Mouse (Mus musculus) frontal cortex, postnatal 10 days (tissue): ENCODE results near the gene Ddias.
"Not testable (repeated sequence)": the region's sequence is repeated elsewhere in the genome, so short reads cannot be mapped to it uniquely, and the experiment has no call there.

Experiments used
- DNase-seq, 2 experiments: peaks; one replicate each; pipeline ENCODE4 v3.0.0; 2022; ENCODE audit warnings: low spot score in 2 of 2, mixed read lengths in 1 of 2

Ddias gene

GRCm38 (mm10) chr7:92874116-92874675, at the start of gene Ddias, which contains the start of gene Prcp:
Gene Ddias, minus strand, starts transcription at chr7:92874247.
Gene Prcp, plus strand, starts transcription at chr7:92874470.
- DNase-seq: peak; percentile 80 to 91

DNA sequence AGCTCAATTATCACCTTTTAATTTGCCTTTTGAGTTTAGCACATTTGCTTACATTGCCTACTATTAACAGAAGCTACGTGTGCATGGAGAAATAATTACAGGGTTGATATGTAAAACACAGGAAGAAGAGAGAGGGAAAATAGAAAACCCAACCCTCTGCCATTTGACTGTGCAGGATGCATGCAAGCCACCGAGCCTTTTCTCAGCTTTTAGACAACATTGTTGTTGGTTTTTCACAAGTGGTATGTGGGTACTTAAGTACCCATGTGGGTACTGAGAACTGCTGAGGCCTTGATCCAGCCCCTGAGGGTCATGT, 46.8 kb upstream of the Ddias start:
- DNase-seq: no peak

DNA sequence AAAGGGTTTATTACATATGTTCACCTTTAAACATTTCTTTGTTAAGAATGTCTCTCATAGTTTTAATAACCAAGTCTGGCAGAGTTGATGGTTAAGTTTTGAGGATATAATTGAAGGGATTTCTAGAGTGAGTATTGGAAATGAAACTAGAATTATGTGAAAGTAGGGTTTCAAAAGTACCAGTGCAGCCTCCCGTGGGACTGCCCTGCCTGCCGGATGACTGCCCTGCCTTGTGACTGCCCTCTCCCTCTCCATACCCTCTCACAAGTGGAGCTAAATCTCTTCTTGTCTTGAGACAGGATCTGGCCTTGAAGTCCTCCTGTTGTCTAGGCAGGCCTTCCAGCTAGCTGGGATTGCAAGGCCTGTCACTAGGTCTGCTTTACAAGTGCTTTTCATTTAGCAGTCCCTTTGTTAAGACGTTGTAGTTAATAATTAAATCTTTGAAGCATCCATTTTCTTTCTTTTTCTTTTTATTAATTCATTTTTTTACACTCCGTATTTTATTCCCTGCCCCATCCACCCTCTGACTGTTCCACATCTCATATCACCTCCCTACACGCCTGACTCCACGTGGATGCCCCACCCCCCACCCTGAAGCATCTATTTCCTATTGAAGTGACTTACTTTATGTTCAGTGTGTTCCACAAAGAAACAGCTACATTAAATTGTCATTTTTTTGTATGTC, 46.3 kb upstream of the Ddias start:
- DNase-seq: no peak

DNA sequence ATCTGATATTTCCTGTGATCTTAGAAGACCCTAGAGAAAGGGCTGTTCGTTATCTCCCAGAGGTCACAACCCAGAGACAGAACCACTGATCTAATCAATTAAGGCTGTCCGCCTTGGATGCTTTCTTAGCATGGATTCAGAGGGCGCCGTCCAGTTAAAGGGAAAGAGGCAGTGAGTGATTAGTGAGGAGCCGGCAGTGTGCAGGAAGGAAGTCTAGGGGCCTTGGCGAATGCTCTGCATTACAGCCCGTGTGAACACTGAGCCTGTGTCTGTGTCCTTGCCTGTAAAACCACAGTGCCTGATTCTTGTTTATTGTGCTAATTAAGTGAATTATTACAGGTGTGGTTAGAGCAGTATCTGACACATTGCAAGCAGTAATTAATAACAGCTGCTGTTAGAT, 30.2 kb upstream of the Ddias start:
- DNase-seq: not testable (repeated sequence)

GRCm38 (mm10) chr7:92903360-92904038, 29.5 kb upstream of the Ddias start:
- DNase-seq: peak in 1 of 2 experiments; percentile 27

- peak in 1 of 2 experiments; percentile 18 for DNase-seq
Measured at GRCm38 (mm10) chr7:92897021-92897420, 23.0 kb upstream of the Ddias start.

DNA sequence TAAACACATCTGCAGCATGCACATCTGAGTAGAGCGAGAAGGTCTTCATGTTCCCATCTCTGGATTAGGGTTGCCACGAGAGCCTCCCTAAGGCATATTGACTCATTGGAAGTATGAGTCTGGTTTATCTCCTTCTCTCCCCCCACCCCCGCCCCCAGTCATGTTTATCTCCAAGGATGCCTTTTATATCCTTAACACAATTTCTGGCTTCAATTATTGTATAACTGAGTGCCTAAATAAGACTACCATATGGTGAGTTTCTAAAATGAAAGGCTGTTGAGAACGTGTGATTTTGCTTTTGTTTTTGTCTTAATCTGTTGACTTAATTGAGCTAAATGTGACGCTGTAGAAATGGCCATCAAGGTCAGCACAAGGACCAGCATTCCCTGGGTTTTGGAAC, 22.0 kb upstream of the Ddias start:
- no peak for DNase-seq

DNA sequence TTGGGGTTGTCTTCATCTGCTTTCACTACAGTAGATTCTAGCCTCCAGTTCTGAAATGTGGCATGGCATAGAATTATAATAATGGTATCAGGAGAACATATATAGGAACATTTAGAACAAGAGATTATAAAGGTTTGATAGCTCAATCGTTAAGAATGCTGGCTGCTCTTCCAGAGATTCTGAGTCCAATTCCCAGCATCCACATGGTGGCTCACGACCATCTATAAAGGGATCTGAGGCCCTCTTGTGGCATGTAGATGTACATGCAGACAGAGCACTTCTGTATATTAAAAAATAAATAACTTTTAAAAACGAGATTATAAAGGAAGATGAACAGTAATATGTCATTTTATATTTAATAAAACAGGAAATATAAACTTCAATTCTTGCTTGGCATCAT, 19.4 kb upstream of the Ddias start:
- DNase-seq: no peak

GRCm38 (mm10) chr7:92890618-92891230, 16.7 kb upstream of the Ddias start:
- no peak for DNase-seq

GRCm38 (mm10) chr7:92890211-92890610, 16.2 kb upstream of the Ddias start:
- DNase-seq: no peak

DNA sequence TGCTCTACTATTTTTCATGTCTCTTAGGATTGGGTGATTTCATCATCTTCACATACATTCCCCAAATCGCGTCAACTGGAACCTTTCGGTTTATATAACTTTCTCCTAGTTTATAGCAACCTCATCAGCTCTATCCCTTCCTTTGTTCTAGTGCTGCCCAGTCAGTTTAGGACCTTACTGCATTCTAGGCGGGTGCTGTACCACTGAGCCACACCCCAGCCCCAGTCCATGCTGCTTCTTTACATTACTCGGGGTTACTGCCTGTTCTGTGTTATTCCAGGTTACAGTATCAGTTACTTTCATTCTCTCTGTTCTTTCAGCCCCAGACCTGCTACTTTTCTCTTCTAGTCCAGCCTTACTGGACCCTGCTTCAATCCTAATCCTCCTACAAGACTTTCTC, 13.2 kb upstream of the Ddias start:
- no peak for DNase-seq

GRCm38 (mm10) chr7:92886801-92887200, 12.8 kb upstream of the Ddias start:
- no peak for DNase-seq

GRCm38 (mm10) chr7:92884998-92885660, 11.1 kb upstream of the Ddias start:
- DNase-seq: no peak

GRCm38 (mm10) chr7:92883850-92884716, 10.0 kb upstream of the Ddias start:
- no peak for DNase-seq

DNA sequence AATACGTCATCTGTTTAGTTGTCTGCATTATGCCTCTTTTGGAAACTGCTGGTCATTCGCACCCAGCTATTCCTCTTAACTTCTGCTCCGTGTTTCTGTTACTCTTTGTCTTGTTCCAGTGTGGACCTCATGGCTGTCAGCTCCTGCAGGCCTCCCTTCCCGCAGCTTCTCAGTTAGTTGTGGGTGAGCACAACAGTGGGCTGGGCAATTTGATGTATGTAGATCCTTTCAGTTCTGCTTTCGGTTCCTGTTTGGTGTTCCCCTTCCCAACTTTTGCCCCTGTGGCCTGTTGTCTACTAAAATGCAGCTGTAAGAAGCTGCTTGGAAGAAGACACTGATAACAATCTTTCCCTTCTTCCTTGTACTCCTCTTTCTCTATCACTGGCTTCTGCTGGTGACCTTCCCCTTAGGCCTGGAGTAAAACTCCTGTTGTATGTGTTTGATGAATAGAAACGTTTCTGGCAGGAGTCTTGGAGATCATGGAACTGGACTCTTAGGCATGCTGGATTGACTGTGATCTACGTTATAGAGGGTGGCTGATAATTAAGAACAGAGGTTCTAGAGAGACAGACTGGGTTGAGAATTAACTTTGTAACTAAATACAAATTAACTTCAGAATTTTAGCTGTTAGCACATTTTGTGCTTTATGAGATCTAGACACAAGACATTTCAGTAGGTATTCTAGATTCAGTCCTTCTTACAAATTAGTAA, 4.7 kb upstream of the Ddias start:
- DNase-seq: no peak

DNA sequence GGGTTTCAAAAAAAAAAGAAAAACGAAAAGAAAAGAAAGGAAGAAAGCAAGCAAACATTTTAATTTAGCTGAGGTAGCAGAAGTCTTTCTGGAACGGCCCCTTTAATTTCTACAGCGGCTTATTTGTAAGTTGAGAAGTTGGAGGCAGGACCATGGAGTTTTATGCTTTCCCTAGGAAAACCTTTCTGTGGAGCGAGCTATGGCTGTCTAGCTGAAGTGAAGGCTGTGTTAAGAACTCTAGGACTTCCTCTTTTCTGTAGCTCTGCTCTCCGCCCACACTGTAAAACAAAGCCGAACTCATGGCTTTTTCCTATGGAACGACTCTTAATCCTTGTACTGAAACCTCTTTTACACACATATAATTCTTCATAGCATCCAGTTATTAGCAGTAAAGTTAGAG, 2.5 kb upstream of the Ddias start:
- no peak for DNase-seq

DNA sequence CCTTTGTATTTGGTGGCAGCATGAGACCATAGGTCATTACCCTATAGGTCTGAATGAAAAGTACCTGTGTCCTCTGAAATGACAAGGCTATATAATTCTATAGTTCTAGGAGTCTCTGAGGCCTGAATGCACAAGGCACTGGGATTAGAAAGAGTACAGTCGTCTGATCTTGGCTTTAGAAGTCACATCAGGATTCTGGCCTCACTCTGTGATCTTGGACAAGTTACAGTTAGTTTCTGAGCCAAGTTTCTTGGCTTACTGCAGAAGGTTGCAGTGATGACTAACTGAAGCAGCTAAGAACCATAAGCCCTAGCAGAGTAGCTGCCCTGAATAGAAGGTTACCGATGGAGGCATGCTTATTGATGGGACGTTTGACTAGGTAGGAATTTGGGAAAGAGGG, 2.0 kb upstream of the Ddias start:
- DNase-seq: no peak

- peak; percentile 81 to 85 for DNase-seq
Measured at GRCm38 (mm10) chr7:92874761-92875408, 838 bp upstream of the Ddias start.

DNA sequence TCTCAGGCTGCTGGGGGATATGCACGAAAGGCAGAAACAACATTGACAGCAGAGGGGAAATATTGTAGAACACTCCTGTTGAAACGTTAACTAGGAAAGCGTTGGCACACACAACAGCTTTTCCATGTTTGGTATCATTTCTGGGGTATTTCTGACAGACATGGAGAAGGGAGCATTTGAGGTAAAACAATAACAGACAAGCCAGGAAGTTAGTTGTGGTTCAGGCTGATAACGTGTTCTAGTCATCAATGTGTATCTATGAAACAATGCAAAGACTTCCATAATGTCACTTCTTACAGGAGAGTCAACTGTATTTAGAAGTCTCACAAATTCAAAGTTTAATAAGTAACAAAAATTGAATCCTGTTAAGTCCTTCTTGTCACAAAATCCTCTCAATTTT, 2.5 kb downstream of the Ddias start:
- no peak for DNase-seq

- no peak for DNase-seq
Measured at GRCm38 (mm10) chr7:92870161-92870560, 3.9 kb downstream of the Ddias start.
